Mouse (Mus musculus) liver, adult 2 months (tissue): ENCODE results near the gene Hdac11. TPM values are rescaled to one million over a fixed set of nuclear protein-coding genes. Genes with fewer than 3 reads are reported as not detected.

ENCODE experiments used
- DNase-seq: peaks from one replicate; pipeline ENCODE4 v3.0.0-alpha.2; 2011; ENCODE audit warnings: low read depth, low spot score; ENCODE audit errors: extremely low read depth
- H3K27ac ChIP-seq: fragments of 200-500 bp; replicated peaks from 2 replicates; pipeline ENCODE4 v1.5.1; 2012; ENCODE audit warnings: low read depth, mild to moderate bottlenecking, control low read depth, inconsistent platforms, low read length; ENCODE audit not compliant: insufficient read depth
- H3K27me3 ChIP-seq: fragments of 200-500 bp; 2 replicates; pipeline ENCODE4 v1.6.1; 2012; ENCODE audit warnings: mild to moderate bottlenecking, moderate library complexity, low read length, inconsistent platforms; ENCODE audit not compliant: control insufficient read depth, insufficient read depth
- H3K36me3 ChIP-seq: fragments of 200-500 bp; 2 replicates; pipeline ENCODE4 v1.6.1; 2012; ENCODE audit warnings: low read length, inconsistent platforms; ENCODE audit not compliant: control insufficient read depth, insufficient read depth
- H3K4me1 ChIP-seq: fragments of 200-500 bp; 2 replicates; pipeline ENCODE4 v1.6.1; 2011; ENCODE audit warnings: low read length; ENCODE audit not compliant: control insufficient read depth, insufficient read depth
- H3K4me3 ChIP-seq: fragments of 200-500 bp; 2 replicates; pipeline ENCODE4 v1.5.1; 2011; ENCODE audit warnings: low read depth, mild to moderate bottlenecking, control low read depth, low read length, moderate library complexity; ENCODE audit not compliant: insufficient read depth
- H3K79me2 ChIP-seq: fragments of 200-500 bp; 2 replicates; pipeline ENCODE4 v1.6.1; 2012; ENCODE audit warnings: inconsistent platforms, mild to moderate bottlenecking, low read length, moderate library complexity; ENCODE audit not compliant: control insufficient read depth, insufficient read depth
- H3K9ac ChIP-seq: fragments of 200-500 bp; 2 replicates; pipeline ENCODE4 v1.6.1; 2012; ENCODE audit warnings: low read depth, mild to moderate bottlenecking, control low read depth, inconsistent platforms, low read length
- CTCF ChIP-seq: fragments of 200-500 bp; IDR thresholded peaks from 2 replicates; pipeline ENCODE4 v1.5.1; 2011; ENCODE audit warnings: low read depth, low read length, control low read depth
- POLR2A ChIP-seq: fragments of 200-500 bp; IDR thresholded peaks from 2 replicates; pipeline ENCODE4 v1.6.1; 2011; ENCODE audit warnings: low read length, control low read depth; ENCODE audit not compliant: insufficient read depth; ENCODE audit errors: extremely low read depth
- WGBS: fragments of 180-500 bp; shearing (Covaris S2); methylation state at CpG from one replicate; pipeline ENCODE4 v1.1.7; 2018; 5-methylcytosine and 5-hydroxymethylcytosine counted together
- polyA plus RNA-seq: library from polyadenylated mRNA; depleted of rRNA; stranded (reverse); fragments of >200 nt; gene quantifications from 2 replicates; pipeline ENCODE4 v1.2.3, GENCODE M21; 2012
- total RNA-seq: library from RNA; depleted of rRNA; stranded (reverse); fragments of >200 nt; gene quantifications from 2 replicates; pipeline ENCODE4 v1.2.3, GENCODE M21; 2014

Gene Hdac11
- total and polyA plus RNA-seq, 2 experiments: 37.2 to 58.4 TPM

GRCm38 (mm10) chr6:91153549-91154064 is 2.9 kb upstream of the Hdac11 start:
- Histone ChIP-seq H3K79me2 (0 out of 2 replicates have a peak, but pooled peaks cover 3% of the 10 kb centered on the region), H3K27me3 (no peaks in the 10 kb centered on the region), H3K27ac (no peak overlapping the region), H3K4me3 (no peak overlapping the region), H3K4me1 (peaks cover 10% of the 10 kb centered on the region), H3K36me3 (no peaks in the 10 kb centered on the region), H3K9ac (no peak overlapping the region)
- no peak for TF ChIP-seq CTCF
- TF ChIP-seq POLR2A: no peak
- DNase-seq: no peak
- 29% methylated on average over 10 of the region's 10 CpGs for WGBS

GRCm38 (mm10) chr6:91154685-91155084 is 1.8 kb upstream of the Hdac11 start:
- Histone ChIP-seq H3K9ac (no peak overlapping the region), H3K36me3 (no peaks in the 10 kb centered on the region), H3K79me2 (0 out of 2 replicates have a peak, but pooled peaks cover 3% of the 10 kb centered on the region), H3K4me1 (peaks cover 16% of the 10 kb centered on the region), H3K4me3 (no peak overlapping the region), H3K27ac (no peak overlapping the region), H3K27me3 (no peaks in the 10 kb centered on the region)
- no peak for DNase-seq
- TF ChIP-seq POLR2A: no peak
- no peak for TF ChIP-seq CTCF
- WGBS: 48% methylated on average over 4 of the region's 4 CpGs

- Histone ChIP-seq H3K4me1 (peaks cover 21% of the 10 kb centered on the region), H3K79me2 (0 out of 2 replicates have a peak, but pooled peaks cover 3% of the 10 kb centered on the region), H3K9ac (no peak overlapping the region), H3K27ac (no peak overlapping the region), H3K27me3 (no peaks in the 10 kb centered on the region), H3K36me3 (no peaks in the 10 kb centered on the region), H3K4me3 (no peak overlapping the region)
- DNase-seq: no peak
- 58% methylated on average over 3 of the region's 3 CpGs for WGBS
- no peak for TF ChIP-seq CTCF
- no peak for TF ChIP-seq POLR2A
These were observed 1.2 kb upstream of the Hdac11 start for GRCm38 (mm10) chr6:91155286-91155685.

GRCm38 (mm10) chr6:91156062-91156461 is 403 bp upstream of the Hdac11 start:
- H3K36me3 ChIP-seq: no peaks in the 10 kb centered on the region
- H3K4me1 ChIP-seq: peaks cover 23% of the 10 kb centered on the region
- WGBS: 26% methylated on average over 4 of the region's 4 CpGs
- H3K27ac ChIP-seq: peak overlapping the region; percentile 25; the same call in 1 of the 2 replicates
- H3K79me2 ChIP-seq: 0 out of 2 replicates have a peak, but pooled peaks cover 3% of the 10 kb centered on the region
- DNase-seq: no peak
- H3K9ac ChIP-seq: no peak overlapping the region
- H3K27me3 ChIP-seq: no peaks in the 10 kb centered on the region
- TF ChIP-seq POLR2A (no peak), CTCF (no peak)
- no peak overlapping the region for H3K4me3 ChIP-seq

GRCm38 (mm10) chr6:91157237-91157570 is 739 bp downstream of the Hdac11 start:
- Histone ChIP-seq H3K36me3 (no peaks in the 10 kb centered on the region), H3K27me3 (no peaks in the 10 kb centered on the region), H3K79me2 (0 out of 2 replicates have a peak, but pooled peaks cover 3% of the 10 kb centered on the region), H3K9ac (peak overlapping the region; percentile 91), H3K27ac (peak overlapping the region; percentile 90), H3K4me1 (peaks cover 33% of the 10 kb centered on the region), H3K4me3 (peak overlapping the region; percentile 82)
- DNase-seq: no peak
- TF ChIP-seq CTCF (no peak), POLR2A (no peak)
- 25% methylated on average over 6 of the region's 6 CpGs for WGBS

GRCm38 (mm10) chr6:91159047-91159446 is 2.6 kb downstream of the Hdac11 start:
- no peaks in the 10 kb centered on the region for H3K27me3 ChIP-seq
- H3K36me3 ChIP-seq: no peaks in the 10 kb centered on the region
- H3K79me2 ChIP-seq: peaks cover 3% of the 10 kb centered on the region; the same call in 1 of the 2 replicates
- no peak for TF ChIP-seq CTCF
- no peak for TF ChIP-seq POLR2A
- WGBS: 57% methylated on average over 9 of the region's 9 CpGs
- peak overlapping the region; percentile 23 for H3K27ac ChIP-seq
- H3K4me3 ChIP-seq: no peak overlapping the region; the same call in 1 of the 2 replicates
- peak overlapping the region; percentile 7; the same call in 1 of the 2 replicates for H3K9ac ChIP-seq
- no peak for DNase-seq
- H3K4me1 ChIP-seq: peaks cover 35% of the 10 kb centered on the region
